Mouse (Mus musculus): ENCODE data around the gene Mrgprx1.

DNA sequence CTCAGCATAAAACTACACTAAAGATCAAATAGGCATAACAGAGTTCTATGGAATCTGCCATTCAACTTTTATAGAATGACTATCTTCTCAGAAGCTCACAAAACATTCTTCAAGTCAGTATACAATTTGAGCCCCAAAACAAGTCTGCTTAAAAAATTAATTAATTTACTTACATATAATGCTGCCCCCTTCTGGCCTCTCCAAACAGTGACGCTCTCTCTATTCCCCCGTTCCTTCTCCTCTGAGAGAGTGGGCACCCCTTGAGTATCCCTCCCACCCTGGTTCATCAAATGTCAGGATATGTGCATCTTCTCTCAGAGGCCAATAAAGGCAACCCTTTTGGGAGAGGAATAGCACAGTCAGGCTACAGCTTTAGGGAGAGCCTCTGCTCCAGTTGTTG is 9.5 kb downstream of the Mrgprx1 start:
- TF ChIP-seq CTCF (IDR thresholded peaks at IDR 0.05; ENCODE audit: extremely low read depth, insufficient read length, insufficient replicate concordance, low read depth, low read length) (no peak), POLR2A (IDR thresholded peaks at IDR 0.05; ENCODE audit: low read depth, low read length) (no peak)

Measured in small intestine, adult 2 months (tissue).